Comparison of ENCODE assay signal across 8 mouse cellular contexts in the genomic region with DNA sequence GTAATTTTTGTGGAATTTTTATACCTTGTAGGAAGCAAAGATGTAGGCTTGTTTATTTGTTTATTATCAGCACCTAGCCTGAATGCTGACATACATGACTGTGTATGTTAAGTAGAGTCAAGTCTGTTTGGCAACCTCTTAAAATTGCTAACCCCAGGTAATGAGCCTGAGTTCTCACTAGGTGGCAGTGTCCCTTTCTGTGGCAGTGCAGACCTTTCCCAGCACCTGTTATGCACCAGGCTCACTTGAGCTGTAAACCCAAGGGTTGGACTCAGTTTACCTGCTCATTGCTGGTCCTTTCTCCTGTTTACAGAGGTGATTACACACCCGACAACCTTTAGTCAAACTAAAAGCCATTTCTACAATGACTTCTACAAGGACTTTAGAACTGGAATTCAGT. TPM values are rescaled to one million over a fixed set of nuclear protein-coding genes. Genes with fewer than 3 reads are reported as not detected.
DNase-seq lines count a peak whose midpoint lies in the region; ATAC-seq and TF ChIP-seq lines count a peak whose summit lies in the region.

No protein-coding gene starts in this region.

- TF ChIP-seq CTCF in testis, adult 2 months (IDR thresholded peaks at IDR 0.05; ENCODE audit: control insufficient read depth, insufficient read depth, insufficient replicate concordance, low read depth, low read length), result peak; percentile 51; the same call in 1 of the 2 replicates

- no peaks in the 10 kb centered on the region for H3K36me3 ChIP-seq in testis, adult 2 months (ENCODE audit: control insufficient read depth, insufficient read depth, low read length)

- H3K27me3 ChIP-seq in testis, adult 2 months (ENCODE audit: control insufficient read depth, insufficient read depth, low read length), result no peaks in the 10 kb centered on the region

- H3K27ac ChIP-seq in testis, adult 2 months (ENCODE audit: control insufficient read depth, insufficient read depth, low read depth, low read length), result no peak overlapping the region

- ATAC-seq in cerebellum, adult (ENCODE audit: insufficient number of reproducible peaks, low FRiP score, low TSS enrichment), result peak; percentile 42; the same call in 1 of the 2 replicates

- H3K4me1 ChIP-seq in testis, adult 2 months (ENCODE audit: control insufficient read depth, insufficient read depth, low read length), result peaks cover 5% of the 10 kb centered on the region

- H3K4me3 ChIP-seq in testis, adult 2 months (ENCODE audit: control insufficient read depth, low read depth, low read length), result no peak overlapping the region

- no peak for DNase-seq in cerebellum, adult 11-12 months
- DNase-seq in testis, postnatal 14 days (ENCODE audit: low spot score), result no peak
- DNase-seq in embryo, embryonic 11.5 days (ENCODE audit: low read depth, low spot score), result peak; percentile 31
- peak; percentile 12 to 39 for DNase-seq in kidney, adult 8-10 months
- DNase-seq in lung, postnatal 10 days, result peak; percentile 56
- DNase-seq in spleen, postnatal 4 days (ENCODE audit: low spot score in 2 of 2), result peak; percentile 58 to 75

- TF ChIP-seq POLR2A in testis, adult 2 months (IDR thresholded peaks at IDR 0.05; ENCODE audit: control insufficient read depth, low read depth, low read length), result no peak

RNA-seq across cellular contexts. Expression of a gene that starts 40.3 kb away (rescaled TPM):
- polyA plus RNA-seq in testis, adult 2 months (2012; rRNA removed), result 44.9 and 47.9 TPM in 2 replicates

Comparison
In these comparisons a context has a peak if more than half of its experiments do, and no peak if none do; other contexts are left out.
1. DNase-seq: peak in embryo, embryonic 11.5 days (single experiment), kidney, adult 8-10 months (2 of 2), lung, postnatal 10 days (single experiment) and spleen, postnatal 4 days (2 of 2); none in cerebellum, adult 11-12 months (single experiment) and testis, postnatal 14 days (single experiment).